Mouse (Mus musculus): ENCODE measurements around the gene Foxo1. TPM values are rescaled to one million over a fixed set of nuclear protein-coding genes. Genes with fewer than 3 reads are reported as not detected.

Gene Foxo1
- total RNA-seq (2022), result 10 to 100 TPM; 17.5 to 20.3 (median 19.0) TPM

DNA sequence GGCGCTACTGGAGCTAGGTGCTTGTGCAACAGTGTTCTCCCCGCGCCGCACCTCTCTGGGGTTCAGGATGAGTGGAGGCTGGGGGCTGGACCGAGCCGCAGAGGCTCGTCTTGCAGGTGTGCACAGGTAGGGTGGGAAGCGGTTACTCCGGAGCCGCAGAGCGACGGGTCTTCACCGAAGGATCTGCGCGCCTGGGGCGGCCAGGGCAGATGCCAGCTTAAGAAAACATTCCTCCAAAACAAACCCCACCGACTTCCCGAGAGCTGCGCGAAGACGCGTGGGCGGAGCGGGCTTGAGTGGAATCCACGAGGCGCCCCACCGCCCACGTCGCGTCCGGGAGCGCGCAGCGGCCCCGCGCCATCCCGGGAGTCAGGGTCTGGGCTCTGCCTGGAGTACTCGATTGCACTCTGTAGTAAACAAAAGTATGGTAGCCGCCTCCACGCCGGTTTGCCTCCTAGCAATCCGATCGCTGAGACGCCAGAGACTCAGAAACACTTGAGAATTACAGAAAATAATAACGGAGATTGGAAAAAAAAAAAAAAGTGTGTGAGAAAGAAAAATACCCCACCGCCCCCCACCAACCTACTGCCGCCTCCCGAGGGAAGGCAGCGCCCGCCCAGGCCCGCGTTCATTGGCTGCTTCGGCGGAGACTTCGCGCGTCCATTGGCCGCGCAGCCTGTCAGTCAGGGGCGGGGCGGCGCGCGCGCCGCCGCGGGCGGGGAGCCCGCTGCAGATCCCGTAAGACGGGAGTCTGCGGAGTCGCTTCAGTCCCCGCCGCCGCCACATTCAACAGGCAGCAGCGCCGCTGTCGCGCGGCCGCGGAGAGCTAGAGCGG lies at the start of gene Foxo1:
Gene Foxo1, plus strand, starts transcription at position 685 of the 835 bp plus-strand sequence.
- DNase-seq (ENCODE audit: low spot score in 2 of 2), result peak; percentile 69 to 74

DNA sequence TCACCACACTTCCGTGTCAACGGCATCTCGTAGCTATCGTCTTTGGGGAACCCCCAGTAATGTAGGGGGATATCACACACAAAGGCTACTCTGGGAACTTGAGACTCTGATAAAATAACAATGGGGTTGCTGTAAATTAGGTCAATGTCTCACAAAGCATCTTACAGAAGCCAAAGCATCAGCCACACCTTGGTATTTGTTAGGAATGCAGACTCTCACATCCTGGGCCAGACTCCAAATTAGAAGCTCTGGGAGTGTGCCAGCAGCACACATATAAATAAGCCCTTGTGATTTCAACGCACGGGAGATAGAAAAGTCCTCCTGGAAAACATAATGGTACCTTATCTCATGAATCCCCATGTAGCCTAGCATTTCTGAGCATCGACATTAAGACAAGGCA lies 49.3 kb upstream of the Foxo1 start:
- no peak for DNase-seq (ENCODE audit: low spot score in 2 of 2)

DNA sequence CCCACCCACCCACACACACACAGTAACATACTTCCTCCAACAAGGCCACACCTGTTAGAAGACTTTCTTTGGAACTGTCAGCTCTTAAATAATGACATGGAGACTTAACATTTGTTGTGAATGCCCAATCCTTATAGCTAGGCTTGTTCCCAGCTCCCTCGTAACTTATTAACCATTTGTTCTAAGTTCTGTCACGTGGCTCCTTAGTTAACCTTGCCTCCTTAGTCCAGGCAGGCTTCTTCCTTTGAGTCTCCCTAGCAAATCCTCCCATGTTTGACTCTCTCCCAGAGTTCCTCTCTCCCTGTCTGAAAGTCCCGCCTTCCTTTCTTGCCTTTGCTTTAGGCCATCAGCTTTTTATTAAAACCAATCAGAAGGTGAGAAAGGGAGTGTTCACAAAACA lies 47.1 kb upstream of the Foxo1 start:
- no peak for DNase-seq (ENCODE audit: low spot score in 2 of 2)

DNA sequence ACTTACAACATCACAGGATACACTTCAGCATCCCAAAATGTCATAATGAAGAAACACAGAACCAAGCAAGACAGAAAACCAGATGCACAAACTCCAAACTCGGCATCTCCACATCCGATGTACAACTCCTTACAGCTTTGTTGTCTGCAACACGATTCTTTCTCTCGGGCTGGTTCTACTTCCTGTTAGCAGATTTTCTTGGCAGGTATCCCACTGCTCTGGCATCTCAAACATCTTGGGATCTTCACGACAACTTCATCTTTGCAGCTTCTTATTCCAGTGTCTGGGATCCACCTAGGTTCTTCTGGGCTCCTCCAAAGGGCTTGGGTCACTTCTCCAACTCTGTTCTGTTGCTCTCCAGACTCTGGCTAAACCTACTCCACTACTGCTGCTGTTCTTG lies 46.2 kb upstream of the Foxo1 start:
- no peak for DNase-seq (ENCODE audit: low spot score in 2 of 2)

DNA sequence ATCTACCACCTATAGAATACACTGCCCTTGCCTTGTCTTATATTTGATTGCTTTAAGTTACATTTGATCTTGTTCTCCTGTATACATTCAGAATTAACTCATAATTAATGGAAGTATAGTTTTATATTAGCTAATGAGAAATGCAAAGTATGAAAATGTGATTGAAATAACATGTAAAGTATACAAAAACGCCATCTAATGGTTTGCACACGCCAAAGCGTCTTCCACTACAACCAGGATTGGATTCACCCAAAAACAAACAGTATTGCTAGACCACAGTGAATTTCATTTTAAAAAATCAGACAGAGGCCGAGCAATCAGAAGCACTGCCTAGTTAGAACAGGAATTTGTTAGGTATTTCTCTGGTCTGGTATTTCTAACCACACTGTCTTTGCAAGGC lies 31.6 kb upstream of the Foxo1 start:
- DNase-seq (ENCODE audit: low spot score in 2 of 2), result no peak

DNA sequence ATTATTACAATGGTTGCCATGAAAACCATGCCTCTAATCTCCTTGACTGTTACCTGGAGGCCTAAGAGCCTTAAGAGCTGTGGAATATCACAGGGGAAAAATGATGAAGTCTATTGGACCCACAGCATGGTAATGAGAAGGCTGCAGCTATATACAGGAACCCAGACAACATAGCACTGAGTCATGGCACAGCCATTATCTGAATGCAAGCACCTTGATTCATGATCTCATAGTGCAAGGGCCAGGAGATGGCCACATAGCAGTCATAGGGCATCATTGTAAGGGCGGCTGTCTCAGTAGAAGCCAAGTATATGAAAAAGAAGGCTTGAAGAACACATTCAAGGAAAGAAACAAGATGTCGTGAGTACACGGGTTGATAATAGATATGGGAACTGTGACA lies 31.0 kb upstream of the Foxo1 start:
- no peak for DNase-seq (ENCODE audit: low spot score in 2 of 2)

DNA sequence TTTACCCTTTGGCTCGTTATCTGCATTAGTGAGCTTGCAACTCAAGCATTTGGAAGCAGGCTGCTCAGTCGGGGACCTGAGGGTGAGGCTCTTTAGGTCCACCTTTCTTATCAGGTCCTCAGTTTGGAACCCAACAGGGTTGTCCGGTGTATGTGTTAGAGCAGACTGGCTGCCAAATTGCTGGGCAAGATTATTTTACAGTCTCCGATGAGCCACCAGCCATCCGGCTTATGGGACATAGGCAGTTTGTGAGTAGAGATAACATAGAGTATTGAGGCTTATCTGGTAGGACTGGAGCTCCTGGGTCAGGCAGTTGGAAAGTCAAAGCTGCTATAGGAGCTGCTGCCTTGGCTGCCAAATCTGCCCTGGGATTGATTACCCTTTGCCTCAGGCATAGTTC lies 27.1 kb upstream of the Foxo1 start:
- no peak for DNase-seq (ENCODE audit: low spot score in 2 of 2)

DNA sequence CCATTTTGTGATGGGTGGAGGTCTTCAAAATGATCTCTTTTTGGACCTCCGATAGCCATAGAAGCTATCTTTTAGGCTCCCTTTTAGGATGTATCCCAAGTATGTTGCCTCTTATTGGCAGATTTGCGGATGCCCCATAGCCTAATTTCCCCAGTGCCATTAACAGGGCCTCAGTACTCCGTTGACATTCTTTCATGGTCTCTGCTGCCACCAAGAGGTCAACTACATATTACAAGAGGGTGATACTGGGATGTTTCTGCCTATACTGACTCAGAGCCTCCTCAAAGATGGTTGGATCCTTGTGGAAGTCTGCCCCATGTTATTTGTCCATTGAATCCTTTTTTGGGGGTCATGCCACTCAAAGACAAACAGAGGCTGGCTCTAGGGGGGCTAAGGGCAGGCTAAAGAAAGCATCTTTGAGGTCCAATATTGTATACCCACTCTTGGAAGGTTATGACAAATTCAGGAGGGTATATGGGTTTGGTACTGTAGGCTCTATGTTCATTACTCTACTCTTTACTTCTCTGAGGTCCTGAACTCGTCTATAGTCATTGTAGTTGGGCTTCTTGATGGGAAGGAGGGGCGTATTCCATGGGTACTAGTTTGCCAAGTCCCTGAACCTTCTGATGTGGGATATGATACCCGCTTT lies 25.6 kb upstream of the Foxo1 start:
- peak; percentile 32 to 49 for DNase-seq (ENCODE audit: low spot score in 2 of 2)

DNA sequence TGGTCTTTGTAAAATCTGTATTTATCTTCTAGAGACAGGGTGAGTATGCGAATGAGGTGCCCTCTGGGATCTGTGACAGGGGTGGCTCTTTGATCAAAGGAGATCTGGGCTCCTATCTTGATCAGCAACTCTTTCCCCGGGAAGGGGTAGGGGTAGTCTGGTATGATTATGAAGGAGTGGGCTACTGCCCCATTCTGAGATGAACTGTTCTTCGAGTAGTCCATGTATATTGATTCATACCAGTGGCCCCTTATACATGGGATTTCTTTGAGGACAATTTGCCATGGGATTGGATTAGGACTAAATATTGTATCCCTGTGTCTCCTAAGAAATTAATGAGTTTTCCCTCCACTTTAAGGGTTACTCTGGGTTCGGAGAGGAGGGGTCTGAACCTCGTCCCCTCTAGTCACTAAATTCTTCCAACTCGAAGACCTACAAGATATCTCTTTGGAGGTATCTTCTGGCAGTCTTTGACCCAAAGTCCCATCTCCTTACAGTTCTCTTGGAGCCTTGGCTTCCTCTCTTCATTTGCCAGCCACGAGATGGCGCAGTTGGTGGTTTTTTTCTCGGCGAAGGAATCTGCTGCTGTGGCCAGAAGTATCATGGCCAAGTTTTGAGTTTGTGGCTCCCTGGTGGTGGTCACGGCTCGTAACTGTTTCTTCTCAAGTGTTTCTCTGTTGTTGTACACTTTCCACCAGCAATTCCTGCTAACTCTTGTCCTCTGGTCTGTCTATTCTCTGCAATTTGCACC lies 24.7 kb upstream of the Foxo1 start:
- no peak for DNase-seq (ENCODE audit: low spot score in 2 of 2)

DNA sequence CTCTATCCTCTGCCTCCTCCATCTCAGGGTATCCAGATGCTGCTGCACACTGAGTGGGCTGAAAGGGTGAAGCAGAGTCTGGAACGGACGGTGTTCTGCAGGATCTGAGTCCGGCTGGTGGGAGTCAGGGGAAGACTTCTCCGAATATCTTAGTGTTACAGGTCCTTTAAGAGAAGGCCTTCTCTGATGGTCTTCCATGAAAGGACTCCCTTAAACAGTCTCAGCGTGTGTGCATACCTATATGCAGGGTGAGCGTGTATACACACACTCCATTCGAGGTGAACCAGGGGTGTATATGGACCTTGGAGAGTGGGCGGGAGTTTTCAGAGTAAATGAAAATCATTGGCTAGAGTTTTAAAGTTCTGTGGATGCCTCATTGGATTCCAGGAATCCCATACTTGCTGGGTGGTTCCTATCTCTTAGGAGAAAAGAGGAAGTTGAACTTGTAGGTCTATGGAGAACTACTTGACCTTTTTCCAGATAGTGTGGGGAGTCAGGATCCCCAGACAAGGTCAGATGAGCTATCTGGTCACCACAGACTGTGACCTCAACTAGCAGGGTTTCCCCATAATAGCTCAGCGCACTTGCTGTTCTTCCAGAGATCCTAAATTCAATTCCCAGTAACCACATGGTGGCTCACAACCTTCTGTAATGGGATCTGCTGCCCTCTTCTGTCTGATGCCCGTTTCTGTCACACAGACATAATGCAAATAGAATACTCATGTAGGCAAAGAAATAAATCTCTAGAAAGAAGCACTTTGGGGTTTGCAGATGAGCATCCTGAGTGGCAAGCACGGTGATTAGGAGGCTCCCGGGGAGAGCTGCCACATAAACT lies 21.9 kb upstream of the Foxo1 start:
- no peak for DNase-seq (ENCODE audit: low spot score in 2 of 2)

DNA sequence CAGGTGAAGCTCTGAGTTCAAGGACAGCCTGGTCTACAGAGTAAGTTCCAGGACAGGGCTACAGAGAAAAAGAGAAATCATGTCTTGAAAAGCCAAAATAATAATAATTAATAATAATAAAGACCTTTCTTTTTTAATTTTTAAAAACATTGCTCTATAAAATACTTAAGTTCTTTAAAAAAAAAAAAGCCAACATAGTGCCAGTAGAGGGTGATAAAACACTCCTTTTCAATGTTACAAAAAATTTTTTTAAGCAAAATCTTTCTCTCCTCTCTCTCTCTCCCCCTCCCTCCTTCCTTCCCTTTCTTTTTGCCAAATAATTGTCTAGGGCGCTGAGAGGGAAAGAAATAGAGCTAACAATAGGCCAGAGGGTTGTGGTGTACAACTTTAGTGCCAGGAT lies 17.0 kb upstream of the Foxo1 start:
- no peak for DNase-seq (ENCODE audit: low spot score in 2 of 2)

DNA sequence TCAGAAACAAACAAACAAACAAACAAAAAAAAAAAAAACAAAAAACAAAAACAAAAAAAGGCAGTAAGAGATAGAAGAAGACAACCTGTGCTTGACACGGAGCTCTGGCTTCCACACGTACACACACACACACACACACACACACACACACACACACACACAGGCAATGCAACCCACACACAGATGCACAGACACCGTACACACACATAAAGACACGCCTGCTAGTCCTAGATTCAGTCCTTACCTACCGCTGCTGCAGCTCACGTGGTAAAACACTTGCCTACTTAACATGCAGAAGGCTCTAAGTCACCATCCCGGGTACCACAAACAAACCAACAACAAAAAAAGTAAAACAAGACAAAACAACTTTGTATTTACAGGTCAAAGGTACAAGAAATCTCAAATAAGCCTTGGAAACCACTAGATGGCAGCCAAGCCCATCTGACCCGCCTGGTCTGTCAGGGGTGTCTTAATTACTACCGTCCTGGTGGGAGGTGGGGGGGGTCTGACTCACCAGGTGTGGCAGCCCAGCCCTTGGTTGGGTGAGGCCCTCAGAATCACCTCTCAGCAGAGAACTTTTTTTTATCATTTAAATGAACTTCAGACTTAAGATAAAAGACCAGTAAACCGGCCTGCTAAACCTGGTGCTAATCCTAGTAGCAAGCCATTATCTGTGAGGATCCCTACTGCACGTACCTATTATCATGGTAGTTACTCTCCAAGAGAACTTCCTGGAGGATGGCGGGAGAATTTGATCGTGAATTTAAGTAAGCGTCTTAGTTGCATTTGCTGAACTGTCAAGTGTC lies 14.3 kb upstream of the Foxo1 start:
- DNase-seq (ENCODE audit: low spot score in 2 of 2), result no peak

DNA sequence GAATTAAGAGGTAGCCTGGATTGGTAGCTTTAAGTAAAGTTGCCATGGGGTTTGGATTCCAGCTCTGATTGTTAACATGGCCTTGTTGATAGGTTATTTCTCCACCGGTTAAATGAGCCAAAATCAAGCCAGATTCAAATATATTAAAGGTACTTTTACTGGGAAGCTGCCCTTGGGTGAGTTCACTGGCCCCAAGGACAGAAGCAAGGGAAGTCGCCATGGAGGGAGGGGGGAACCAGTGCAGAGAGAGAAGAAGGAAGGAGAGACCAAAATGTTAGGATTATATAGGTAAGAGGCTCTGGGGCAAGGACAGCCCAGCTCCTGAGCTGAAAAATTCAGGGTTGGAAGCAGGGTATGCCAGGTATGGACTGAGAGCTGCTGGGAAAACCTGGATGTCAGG lies 13.6 kb upstream of the Foxo1 start:
- no peak for DNase-seq (ENCODE audit: low spot score in 2 of 2)

DNA sequence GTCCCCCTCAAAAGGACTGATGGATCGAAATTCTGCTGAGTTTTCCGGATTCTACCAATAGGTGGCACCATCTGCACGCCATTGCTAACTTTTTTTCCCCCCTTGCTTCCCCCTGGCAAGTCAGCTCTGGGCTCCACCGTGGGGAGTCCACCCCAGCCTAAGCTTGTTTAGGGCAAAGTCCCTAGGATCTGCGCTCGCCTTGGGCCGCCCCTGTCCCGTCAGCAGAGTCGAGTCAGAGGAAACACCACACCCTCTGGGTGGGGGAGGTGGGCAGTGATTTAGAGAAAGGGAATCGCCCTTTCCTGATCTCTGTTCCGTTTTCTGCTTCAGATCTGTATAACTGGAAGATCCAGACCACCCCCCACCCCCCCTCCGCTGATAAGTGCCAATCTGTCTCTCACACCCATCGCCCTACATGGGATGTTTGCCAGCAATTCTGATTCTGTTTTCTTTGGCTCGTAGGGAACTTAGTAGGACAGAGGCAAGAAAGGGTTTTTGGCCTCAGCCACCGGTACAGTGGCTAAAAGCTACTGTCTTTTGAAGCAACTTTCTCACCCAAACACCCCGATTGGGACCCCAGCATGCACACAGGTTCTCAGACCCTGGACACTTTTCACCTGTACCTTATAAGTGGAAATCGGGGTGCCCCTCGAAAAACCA lies 10.2 kb upstream of the Foxo1 start:
- no peak for DNase-seq (ENCODE audit: low spot score in 2 of 2)

DNA sequence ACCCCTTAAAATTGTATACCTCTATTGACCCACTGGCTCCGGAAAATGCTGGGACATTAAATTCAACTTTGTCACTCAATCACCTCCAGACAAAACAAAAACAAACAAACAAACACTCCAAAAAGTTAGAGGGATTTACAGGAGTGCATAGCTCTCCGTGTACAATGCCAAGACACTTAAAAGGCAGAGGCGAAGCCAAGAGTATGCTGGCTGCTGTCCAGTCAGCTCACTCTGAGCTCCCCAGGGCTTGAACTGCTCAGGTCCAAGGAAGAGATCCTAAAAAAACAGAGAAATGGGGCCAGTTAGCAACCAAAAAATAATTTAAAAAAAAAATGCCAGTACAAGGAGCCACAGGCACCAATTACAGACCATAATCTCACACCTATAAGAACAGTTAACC lies 9.6 kb upstream of the Foxo1 start:
- no peak for DNase-seq (ENCODE audit: low spot score in 2 of 2)

DNA sequence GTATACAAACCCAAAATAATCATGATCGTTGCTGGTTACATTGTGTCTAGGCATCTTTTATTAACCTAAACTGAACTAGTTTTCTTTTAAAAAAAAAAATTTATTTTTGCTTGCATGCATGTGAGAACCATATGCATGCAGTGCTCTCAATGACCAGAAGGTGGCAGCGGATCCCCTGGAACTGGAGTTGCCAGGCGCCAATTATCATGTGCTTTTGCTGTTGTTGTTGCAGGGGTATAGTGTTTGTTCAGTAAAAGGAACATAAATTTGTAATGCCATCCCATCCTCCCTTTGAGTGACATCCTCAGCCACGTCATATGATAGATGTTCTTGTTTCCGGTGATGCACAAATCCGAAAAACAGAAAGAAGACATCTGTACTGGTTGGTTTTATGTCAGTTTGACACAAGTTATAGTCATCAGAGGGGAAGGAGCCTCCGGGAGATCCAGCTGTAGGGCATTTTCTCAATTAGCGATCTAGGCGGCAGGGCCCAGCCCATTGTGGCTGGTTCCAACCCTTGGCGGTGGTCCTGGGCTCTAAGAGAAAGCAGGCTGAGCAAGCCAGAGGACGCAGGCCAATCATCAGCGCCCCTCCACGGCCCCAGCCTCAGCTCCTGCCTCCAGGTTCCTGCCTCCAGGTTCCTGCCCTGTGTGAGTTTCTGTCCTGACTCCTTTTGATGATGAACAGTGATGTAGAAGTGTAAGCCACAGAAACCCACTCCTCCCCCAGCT lies 5.5 kb upstream of the Foxo1 start:
- DNase-seq (ENCODE audit: low spot score in 2 of 2), result peak; percentile 29 to 80

DNA sequence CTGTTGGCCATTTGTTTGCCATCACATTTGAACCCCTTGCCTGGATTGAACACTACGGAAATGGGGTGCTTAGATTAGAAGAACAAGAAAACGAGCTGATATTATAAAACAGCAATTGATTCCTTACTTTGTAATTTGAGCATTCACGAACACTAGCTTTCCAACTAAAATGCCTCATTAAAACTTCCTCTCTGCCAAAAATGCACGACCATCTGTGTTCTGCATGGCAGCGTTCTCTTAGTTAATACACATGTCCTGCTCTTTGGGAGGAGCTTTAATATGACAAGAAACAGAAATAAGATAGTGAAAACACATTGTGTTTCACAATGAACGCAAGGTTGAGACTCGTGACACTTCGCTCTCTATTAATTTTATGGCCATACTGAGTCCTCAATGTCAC lies 3.8 kb upstream of the Foxo1 start:
- DNase-seq (ENCODE audit: low spot score in 2 of 2), result no peak

DNA sequence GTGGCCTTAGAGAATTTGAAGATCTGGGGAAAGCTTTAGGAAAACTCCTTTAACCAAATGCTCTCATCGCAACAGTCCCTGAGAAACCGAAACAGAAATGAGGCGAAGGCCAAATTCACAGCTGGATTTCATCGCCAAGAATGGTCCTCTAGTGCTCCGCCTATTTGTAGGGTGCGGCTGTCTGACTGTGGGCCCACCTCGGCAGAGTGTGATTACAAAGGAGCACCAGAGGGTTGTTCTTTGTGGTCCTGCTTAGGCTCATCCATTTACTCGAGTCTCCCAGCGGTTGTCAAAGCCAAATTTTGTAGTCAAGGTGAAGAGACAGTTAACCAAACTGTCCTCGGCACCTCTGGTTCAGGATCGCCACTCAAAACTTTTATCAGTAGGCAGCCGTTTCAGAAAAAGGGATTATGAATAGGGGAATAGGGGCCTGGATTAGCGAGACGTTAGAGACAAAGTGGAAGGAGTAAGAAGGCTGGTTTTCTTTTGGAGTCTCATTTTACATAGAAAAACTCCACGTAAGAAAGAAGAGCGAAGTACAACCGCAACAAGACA lies 1.5 kb upstream of the Foxo1 start:
- DNase-seq (ENCODE audit: low spot score in 2 of 2), result no peak

DNA sequence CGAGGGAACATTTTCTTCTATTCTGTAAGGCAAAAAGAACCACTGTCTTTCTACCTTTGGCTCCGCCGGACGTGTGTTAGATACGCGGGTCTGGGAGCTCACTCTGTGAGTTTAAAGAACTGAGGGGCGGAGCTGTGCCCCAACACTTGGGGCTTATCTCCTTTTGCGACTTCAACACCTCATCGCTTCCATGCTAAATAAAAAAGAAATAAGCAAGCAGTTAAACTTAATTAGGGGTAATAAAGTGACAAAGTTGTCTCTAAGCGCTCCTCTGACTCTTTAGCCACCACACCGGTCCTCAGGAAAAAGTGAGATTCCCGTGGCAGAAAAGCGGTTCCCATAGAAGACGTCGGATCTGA lies 864 bp upstream of the Foxo1 start:
- no peak for DNase-seq (ENCODE audit: low spot score in 2 of 2)

DNA sequence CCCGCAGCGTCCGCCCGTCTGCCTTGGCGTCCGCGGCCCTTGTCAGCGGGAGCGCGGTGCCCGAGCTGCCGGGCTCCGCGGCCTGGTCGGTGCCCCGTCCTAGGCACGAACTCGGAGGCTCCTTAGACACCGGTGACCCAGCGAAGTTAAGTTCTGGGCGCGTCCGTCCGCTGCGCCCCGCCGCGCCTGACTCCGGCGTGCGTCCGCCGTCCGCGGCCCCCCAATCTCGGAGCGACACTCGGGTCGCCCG lies 276 bp downstream of the Foxo1 start:
- DNase-seq (ENCODE audit: low spot score in 2 of 2), result no peak

Measured in left cerebral cortex, adult 8-10 months (tissue).